Mouse (Mus musculus) ES-E14 (cell line): ENCODE data around the gene Lfng.

Source experiments
- CHD2 ChIP-seq: IDR thresholded peaks from 2 replicates; pipeline ENCODE4 v1.6.1; 2014; ENCODE audit warnings: mild to moderate bottlenecking, low read depth, low read length, inconsistent platforms
- HCFC1 ChIP-seq: IDR thresholded peaks from 2 replicates; pipeline ENCODE4 v1.6.1; 2012; ENCODE audit warnings: low read length, inconsistent platforms, borderline replicate concordance; ENCODE audit not compliant: insufficient read depth
- MAFK ChIP-seq: IDR thresholded peaks from 2 replicates; pipeline ENCODE4 v1.6.1; 2014; ENCODE audit warnings: mild to moderate bottlenecking, low read depth, low read length, inconsistent platforms; ENCODE audit not compliant: insufficient read depth
- ZC3H11A ChIP-seq: IDR thresholded peaks from 2 replicates; pipeline ENCODE4 v1.6.1; 2012; ENCODE audit warnings: low read depth, mild to moderate bottlenecking, inconsistent platforms, low read length, borderline replicate concordance
- ZNF384 ChIP-seq: IDR thresholded peaks from 2 replicates; pipeline ENCODE4 v1.6.1; 2012; ENCODE audit warnings: low read depth, low read length, inconsistent platforms

- no peak for TF ChIP-seq MAFK
- TF ChIP-seq ZNF384 = no peak
- no peak for TF ChIP-seq ZC3H11A
- TF ChIP-seq HCFC1 = no peak
- no peak for TF ChIP-seq CHD2
Measured at GRCm38 (mm10) chr5:140609511-140610272, 2.6 kb downstream of the Lfng start.
